In genomic region chr2:148338894-148339293, GRCm38 (mm10) we compare ENCODE assay signal across 14 mouse cellular contexts. TPM values are rescaled to one million over a fixed set of nuclear protein-coding genes. Genes with fewer than 3 reads are reported as not detected.
DNase-seq lines count a peak whose midpoint lies in the region; ATAC-seq and TF ChIP-seq lines count a peak whose summit lies in the region.
"Had no signal": no experiment of that assay in that cellular context is flagged by ENCODE, and none has a peak within 500 bp of the region (broad histone marks: within the 10 kb centered on the region; RNA-seq: fewer than 3 reads in every experiment).

No protein-coding gene starts in this region.

- H3K36me3 ChIP-seq in kidney, embryonic 16.5 days (ENCODE audit: insufficient read depth, low read length) = no peaks in the 10 kb centered on the region
- no peaks in the 10 kb centered on the region for H3K36me3 ChIP-seq in midbrain, embryonic 11.5 days (ENCODE audit: control insufficient read depth, insufficient read depth, low read length)
- H3K36me3 ChIP-seq in midbrain, embryonic 10.5 days = no peaks in the 10 kb centered on the region
- H3K36me3 ChIP-seq: hindbrain, embryonic 10.5 days had no signal

- no peaks in the 10 kb centered on the region for H3K9me3 ChIP-seq in kidney, embryonic 16.5 days (ENCODE audit: low read length)
- no peaks in the 10 kb centered on the region for H3K9me3 ChIP-seq in midbrain, embryonic 11.5 days (ENCODE audit: control insufficient read depth, low read length)
- no peaks in the 10 kb centered on the region for H3K9me3 ChIP-seq in midbrain, embryonic 10.5 days (replicated peaks)
- H3K9me3 ChIP-seq: hindbrain, embryonic 10.5 days had no signal

- no peak for ATAC-seq in kidney, embryonic 16.5 days (ENCODE audit: low FRiP score, low TSS enrichment)
- ATAC-seq in midbrain, embryonic 11.5 days (ENCODE audit: low FRiP score) = peak; percentile 75
- no peak for ATAC-seq in inflammation-experienced regulatory T-cells, adult 6 months
- ATAC-seq: forebrain, embryonic 14.5 days had no signal

- H3K4me3 ChIP-seq in gastrocnemius, adult 2 months = no peak overlapping the region
- no peak overlapping the region for H3K4me3 ChIP-seq in kidney, embryonic 16.5 days (ENCODE audit: low read length)
- H3K4me3 ChIP-seq in midbrain, embryonic 11.5 days (ENCODE audit: low read depth, low read length) = no peak overlapping the region
- H3K4me3 ChIP-seq in midbrain, embryonic 10.5 days = no peak overlapping the region
- H3K4me3 ChIP-seq: hindbrain, embryonic 10.5 days had no signal

- H3K27ac ChIP-seq in gastrocnemius, adult 2 months = peak overlapping the region; percentile 76
- peak overlapping the region; percentile 58; the same call in 1 of the 2 replicates for H3K27ac ChIP-seq in kidney, embryonic 16.5 days (ENCODE audit: low read length)
- no peak overlapping the region for H3K27ac ChIP-seq in midbrain, embryonic 11.5 days (ENCODE audit: low read depth, low read length)
- H3K27ac ChIP-seq in midbrain, embryonic 10.5 days (replicated peaks) = no peak overlapping the region
- H3K27ac ChIP-seq: hindbrain, embryonic 10.5 days had no signal

- H3K27me3 ChIP-seq in kidney, embryonic 16.5 days (ENCODE audit: insufficient read depth, low read length) = no peaks in the 10 kb centered on the region
- no peaks in the 10 kb centered on the region for H3K27me3 ChIP-seq in midbrain, embryonic 11.5 days (ENCODE audit: control insufficient read depth, insufficient read depth, low read length)
- H3K27me3 ChIP-seq in midbrain, embryonic 10.5 days (ENCODE audit: low read depth, poor library complexity, severe bottlenecking) = no peaks in the 10 kb centered on the region

- DNase-seq in gastrocnemius, adult 2 months = no peak
- no peak for DNase-seq in gastrocnemius, postnatal 14 days
- DNase-seq in kidney, adult 8-10 months = no peak
- DNase-seq in midbrain, embryonic 11.5 days (ENCODE audit: low spot score, missing footprints) = no peak
- no peak for DNase-seq in midbrain, embryonic 10.5 days (ENCODE audit: low spot score)
- DNase-seq in layer of hippocampus, adult 9-11 months = peak; percentile 66
- DNase-seq: spleen, adult 18-20 months; thymus, postnatal 25 days had no signal

- intact Hi-C loops in gastrocnemius, adult 2 months (cut with DNase I) = loop anchor here (10.0 kb wide), 1 partner anchor 194 kb away; no protein-coding TSS in a partner anchor
- intact Hi-C loops in gastrocnemius, postnatal 14 days (cut with DNase I; ENCODE audit: low total_unique reads) = no loop called here

- H3K9ac ChIP-seq in kidney, embryonic 16.5 days (replicated peaks; ENCODE audit: low read length) = no peak overlapping the region
- no peak overlapping the region for H3K9ac ChIP-seq in midbrain, embryonic 11.5 days (ENCODE audit: low read length)
- H3K9ac ChIP-seq: lung, embryonic 14.5 days had no signal

- H3K4me2 ChIP-seq in kidney, embryonic 16.5 days (replicated peaks; ENCODE audit: low read depth, low read length) = no peak overlapping the region
- H3K4me2 ChIP-seq in midbrain, embryonic 11.5 days = no peak overlapping the region
- H3K4me2 ChIP-seq: lung, embryonic 14.5 days had no signal

- TF ChIP-seq CTCF in gastrocnemius, adult 2 months (IDR thresholded peaks at IDR 0.05) = no peak

- no peaks in the 10 kb centered on the region for H3K4me1 ChIP-seq in kidney, embryonic 16.5 days (ENCODE audit: insufficient read depth, low read length)
- no peaks in the 10 kb centered on the region for H3K4me1 ChIP-seq in midbrain, embryonic 11.5 days (ENCODE audit: control insufficient read depth, insufficient read depth, low read length)
- peaks cover 9% of the 10 kb centered on the region for H3K4me1 ChIP-seq in midbrain, embryonic 10.5 days

RNA-seq across cellular contexts. Expression of gene Sstr4, which starts 56.2 kb away (rescaled TPM):
- total RNA-seq in gastrocnemius, adult 2 months (2021) = under 1 TPM; 0.28 to 0.47 TPM
- under 1 TPM; 0.20 to 0.43 TPM for total RNA-seq in gastrocnemius, postnatal 14 days (2021)
- polyA plus RNA-seq in kidney, embryonic 16.5 days (2015; fragmentation: Nextera tagmentation; extraction: Ambion mirVana) = 0.15 and 0.72 TPM in 2 replicates
- 1.4 and 2.2 TPM in 2 replicates for polyA plus RNA-seq in midbrain, embryonic 11.5 days (2014; fragmentation: Nextera tagmentation; extraction: Ambion mirVana)
- polyA plus RNA-seq in midbrain, embryonic 10.5 days (2016; fragmentation: Nextera tagmentation; extraction: Ambion mirVana) = 0.51 and 0.86 TPM in 2 replicates
- not detected for polyA plus RNA-seq in inflammation-experienced regulatory T-cells, adult 6 months (2017; shearing (Covaris generic))
- total RNA-seq: liver, adult 2 months had no signal
- polyA plus RNA-seq: liver, adult 2 months had no signal

Comparison
In these comparisons a context has a peak if more than half of its experiments do, and no peak if none do; other contexts are left out.
1. H3K27ac ChIP-seq: peak in gastrocnemius, adult 2 months (single experiment) and kidney, embryonic 16.5 days (single experiment); none in midbrain, embryonic 11.5 days (single experiment) and midbrain, embryonic 10.5 days (single experiment).